Mouse (Mus musculus): ENCODE measurements at regions not wholly inside any gene's neighbourhood (a gene's known extent, or its start where the extent isn't known, plus 50 kb on each side); places are given as distances from the start of the nearest gene placed in this dataset.

DNA sequence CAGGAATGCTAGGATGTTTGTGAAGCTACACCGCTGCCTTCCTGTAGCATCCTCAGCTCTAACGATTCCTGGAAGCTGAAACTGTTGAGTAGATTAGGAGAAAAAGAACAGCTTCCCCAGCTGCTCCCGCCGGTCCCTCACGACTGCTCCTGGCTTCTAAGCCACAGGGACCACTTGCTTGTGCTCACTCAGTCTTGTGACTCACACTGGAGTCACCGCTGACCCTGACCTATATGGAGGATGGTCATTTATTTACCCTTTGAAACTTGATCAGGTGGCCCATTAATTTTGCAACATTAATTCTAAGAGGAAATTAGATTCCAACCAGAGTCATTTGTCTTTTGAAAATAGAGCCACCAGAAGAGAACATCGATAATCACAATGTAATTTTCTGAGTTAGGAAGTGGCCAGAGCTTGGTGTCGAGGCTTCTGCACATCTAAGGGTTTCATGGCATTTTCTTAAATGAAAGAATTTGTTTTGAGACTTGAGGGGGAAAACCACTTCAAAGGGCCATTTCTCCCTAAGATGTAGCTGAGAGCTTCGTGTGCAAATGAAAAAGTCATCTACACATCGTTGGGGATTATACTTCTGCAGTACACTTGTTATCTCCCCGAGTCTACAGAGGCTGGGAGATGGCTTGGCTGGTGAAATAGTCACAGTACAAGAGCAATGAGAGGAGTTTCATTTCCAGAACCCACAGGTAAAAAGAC is 153.8 kb upstream of the Runx1 start:
- no peak for ATAC-seq (replicated peaks; ENCODE audit: insufficient number of reproducible peaks, low FRiP score, low TSS enrichment, poor library complexity, severe bottlenecking)

DNA sequence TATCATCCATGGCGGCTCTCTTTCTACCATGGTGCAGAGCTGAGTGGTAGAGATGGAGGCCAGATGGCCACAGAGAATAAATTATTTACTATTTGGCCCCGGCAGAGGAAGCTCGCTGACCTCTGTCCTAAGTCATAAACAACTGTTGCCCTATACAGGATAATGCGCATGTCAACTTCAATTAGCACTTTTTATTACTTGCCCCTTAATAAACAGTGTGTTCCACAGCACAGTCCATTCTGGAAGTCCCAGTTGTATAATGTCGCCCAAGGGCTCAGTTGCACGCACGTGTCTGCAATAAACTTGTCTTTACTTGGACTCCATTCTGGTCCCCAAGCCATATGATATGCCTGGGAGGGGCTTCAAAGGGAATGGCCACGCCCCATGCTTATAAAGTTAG is 150.1 kb upstream of the Runx1 start:
- no peak for ATAC-seq (replicated peaks; ENCODE audit: insufficient number of reproducible peaks, low FRiP score, low TSS enrichment, poor library complexity, severe bottlenecking)

DNA sequence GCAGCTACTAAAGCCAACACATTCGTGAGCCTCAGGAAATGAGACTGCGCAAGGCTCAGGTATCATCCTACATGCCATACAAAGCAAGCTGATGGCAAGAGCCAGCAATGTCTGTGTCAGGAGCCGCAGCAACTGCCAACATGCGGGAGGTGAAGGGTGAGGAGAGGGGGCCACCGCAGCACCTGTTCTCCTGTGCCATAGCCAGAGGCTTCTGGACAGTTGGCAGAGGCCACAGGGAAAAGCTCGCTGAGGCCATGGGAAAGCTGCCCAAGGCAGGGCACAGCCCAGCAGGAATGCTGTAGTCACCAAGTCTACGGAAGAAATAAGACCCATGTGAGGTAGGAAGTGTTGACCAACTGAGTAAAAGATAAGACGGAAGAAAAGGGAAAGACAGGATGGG is 149.1 kb upstream of the Runx1 start:
- ATAC-seq (replicated peaks; ENCODE audit: insufficient number of reproducible peaks, low FRiP score, low TSS enrichment, poor library complexity, severe bottlenecking), result no peak

DNA sequence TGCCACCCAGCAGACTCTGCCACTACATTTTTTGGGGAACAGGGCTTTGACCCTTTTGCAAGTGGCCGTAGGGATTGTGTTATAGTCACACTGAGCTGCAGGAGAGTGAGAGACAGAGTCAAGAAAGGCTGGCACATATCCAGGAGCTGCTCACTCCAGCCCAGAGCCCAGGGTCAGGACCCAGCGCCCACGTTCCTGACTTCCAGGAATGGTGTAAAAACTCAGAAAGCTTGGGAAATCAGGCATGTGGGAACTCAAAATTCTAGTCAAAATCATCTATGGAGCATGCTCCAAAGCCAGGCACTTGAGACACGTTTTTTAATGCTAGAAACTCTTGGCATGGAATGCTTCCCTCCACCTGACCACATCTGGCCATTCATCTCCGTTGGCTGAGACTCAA is 146.7 kb upstream of the Runx1 start:
- no peak for ATAC-seq (replicated peaks; ENCODE audit: insufficient number of reproducible peaks, low FRiP score, low TSS enrichment, poor library complexity, severe bottlenecking)

DNA sequence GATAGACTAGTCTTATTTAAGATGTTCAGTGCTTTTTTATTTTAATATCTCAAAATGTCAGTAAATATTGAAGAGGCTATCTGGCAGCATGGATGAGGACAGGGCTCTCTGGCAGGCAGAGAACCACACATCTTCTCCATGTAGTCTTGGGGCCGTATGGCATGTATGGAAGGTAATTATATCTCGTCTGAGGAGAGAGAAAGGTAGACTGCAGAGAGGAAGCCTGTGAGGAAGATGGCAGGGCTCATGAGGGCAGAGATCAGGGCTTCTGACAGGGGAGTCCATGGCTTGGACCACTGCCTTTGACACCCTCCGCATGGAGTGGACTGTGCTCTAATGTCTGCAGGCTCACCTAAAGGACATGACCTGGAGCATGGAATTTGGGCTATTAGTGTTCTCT is 146.0 kb upstream of the Runx1 start:
- no peak for ATAC-seq (replicated peaks; ENCODE audit: insufficient number of reproducible peaks, low FRiP score, low TSS enrichment, poor library complexity, severe bottlenecking)

DNA sequence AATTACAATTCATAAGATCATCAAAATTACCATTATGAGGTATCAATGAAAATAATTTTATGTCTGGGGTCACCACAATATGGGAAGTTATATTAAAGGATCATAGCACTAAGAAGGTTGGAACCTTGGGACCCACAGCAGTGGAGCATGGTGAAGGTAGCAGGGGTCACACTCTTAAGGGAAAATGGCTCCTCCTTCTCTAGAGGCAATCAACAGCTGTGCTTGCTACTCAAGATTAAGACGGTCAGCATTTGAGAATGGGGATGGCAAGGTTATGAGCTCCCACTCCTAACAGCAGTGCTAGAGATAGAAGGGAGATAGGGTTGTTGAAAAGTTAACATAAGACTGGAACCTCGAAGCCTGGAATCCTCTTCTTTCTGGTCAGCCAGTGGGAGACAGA is 144.6 kb upstream of the Runx1 start:
- no peak for ATAC-seq (replicated peaks; ENCODE audit: insufficient number of reproducible peaks, low FRiP score, low TSS enrichment, poor library complexity, severe bottlenecking)

DNA sequence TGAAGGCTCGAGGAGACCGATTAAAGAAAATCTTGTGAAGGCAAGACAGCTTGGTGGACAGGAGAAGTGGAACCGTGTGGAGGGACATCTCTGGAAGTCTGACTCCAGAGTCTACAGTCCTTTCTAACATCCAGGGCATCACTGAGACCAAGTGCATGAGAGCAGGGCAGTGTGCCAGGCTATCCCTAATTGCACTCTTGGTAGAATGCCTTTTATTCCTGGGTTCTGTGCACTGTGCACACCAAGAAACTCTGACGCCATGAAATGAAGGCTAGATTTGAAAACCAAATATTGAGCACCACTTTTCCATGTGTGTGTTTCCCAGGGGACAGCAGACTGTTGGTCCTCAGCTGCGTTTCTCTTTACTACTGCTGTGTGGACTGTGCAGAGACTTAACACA is 143.1 kb upstream of the Runx1 start:
- no peak for ATAC-seq (replicated peaks; ENCODE audit: insufficient number of reproducible peaks, low FRiP score, low TSS enrichment, poor library complexity, severe bottlenecking)

DNA sequence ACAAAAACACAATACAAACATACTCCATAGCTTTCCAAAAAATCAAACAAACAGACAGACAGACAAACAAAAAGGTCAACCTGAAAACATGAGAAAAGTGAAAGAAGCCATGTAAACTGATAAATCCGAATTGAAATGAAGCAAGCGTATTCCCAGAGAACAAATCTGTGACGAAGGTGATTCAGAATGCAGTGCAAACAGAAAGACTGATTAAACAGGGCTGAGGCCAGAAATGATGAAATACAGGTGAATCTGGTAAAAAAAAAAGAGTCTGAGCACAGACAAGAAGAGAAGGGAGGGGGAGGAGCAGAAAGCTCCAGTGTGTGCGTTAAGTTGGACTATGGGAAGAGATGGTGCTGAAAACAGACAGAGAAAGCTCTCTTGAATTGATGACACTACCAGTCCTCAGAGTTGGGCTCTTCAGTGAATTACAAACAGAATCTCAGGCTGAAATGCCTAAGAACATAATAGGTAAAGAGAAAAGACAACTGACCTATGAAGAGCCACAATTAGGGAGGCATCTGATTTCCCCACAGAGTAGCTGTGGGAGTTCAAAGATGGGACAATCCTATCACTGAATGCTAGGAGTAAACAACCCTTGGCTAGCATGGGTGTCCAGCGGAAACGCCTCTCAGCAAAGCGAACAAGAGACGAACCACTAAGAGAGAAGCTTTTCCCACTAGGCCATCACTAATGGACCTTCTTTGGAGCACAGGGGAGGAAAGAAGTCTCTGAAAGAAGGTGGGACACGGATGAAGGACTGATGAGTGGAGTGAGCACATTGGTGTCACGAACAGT is 140.3 kb upstream of the Runx1 start:
- no peak for ATAC-seq (replicated peaks; ENCODE audit: insufficient number of reproducible peaks, low FRiP score, low TSS enrichment, poor library complexity, severe bottlenecking)

DNA sequence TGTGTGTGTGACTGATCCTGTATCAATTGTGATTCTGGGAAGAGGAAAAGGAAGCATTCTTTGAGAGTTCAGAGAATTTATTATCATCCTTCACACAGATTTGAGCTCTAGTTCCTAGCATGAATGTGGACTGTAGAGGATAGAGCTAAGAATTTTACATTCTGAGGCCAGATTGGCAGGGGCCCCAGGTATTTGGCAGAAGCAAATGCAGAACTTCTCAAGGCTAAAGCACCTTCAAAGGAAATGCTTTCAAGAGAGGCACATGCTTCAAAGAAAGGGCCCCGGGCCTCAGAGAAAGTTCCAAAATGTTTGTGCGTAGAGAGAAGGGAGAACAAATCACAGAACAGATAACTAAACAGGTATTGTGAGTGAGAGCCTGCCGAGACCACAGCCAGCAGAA is 139.7 kb upstream of the Runx1 start:
- no peak for ATAC-seq (replicated peaks; ENCODE audit: insufficient number of reproducible peaks, low FRiP score, low TSS enrichment, poor library complexity, severe bottlenecking)

DNA sequence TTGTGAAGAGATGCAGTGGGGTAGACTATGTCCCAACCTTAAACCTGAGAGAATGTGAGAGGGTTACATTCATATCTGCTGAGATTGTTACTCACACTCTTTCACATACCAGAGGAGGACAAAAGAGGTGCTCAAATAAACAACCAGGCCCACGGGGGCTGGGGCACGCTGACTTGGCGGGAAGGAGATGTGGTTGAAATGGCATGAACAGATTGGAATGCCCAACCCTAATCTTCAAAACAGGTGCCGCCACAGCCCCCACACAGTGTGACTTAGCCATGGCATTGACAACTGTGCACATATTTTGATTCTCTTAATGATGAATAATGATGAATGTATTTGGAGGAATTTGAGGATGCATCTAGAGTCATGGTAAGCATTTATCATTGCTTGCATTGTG is 137.6 kb upstream of the Runx1 start:
- no peak for ATAC-seq (replicated peaks; ENCODE audit: insufficient number of reproducible peaks, low FRiP score, low TSS enrichment, poor library complexity, severe bottlenecking)

DNA sequence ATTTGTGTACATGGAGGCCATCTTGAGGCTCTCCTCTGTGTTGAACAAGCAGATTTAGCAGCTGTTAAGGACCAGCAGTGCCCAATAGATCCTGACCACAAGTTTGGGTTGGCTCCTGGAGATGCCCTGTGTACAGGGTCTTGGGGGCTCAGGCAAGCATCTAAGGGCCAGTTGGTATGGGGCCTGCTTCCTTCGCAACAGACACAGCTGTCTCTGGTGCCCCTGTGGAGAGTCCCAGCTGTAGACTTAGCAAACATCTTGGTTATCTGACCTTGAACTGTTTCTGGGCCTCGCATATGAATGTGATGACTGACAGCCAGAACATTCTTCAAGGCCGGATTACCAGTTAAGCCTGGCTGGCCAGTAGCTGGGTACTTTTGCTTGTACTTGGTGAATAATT is 135.4 kb upstream of the Runx1 start:
- no peak for ATAC-seq (replicated peaks; ENCODE audit: insufficient number of reproducible peaks, low FRiP score, low TSS enrichment, poor library complexity, severe bottlenecking)

DNA sequence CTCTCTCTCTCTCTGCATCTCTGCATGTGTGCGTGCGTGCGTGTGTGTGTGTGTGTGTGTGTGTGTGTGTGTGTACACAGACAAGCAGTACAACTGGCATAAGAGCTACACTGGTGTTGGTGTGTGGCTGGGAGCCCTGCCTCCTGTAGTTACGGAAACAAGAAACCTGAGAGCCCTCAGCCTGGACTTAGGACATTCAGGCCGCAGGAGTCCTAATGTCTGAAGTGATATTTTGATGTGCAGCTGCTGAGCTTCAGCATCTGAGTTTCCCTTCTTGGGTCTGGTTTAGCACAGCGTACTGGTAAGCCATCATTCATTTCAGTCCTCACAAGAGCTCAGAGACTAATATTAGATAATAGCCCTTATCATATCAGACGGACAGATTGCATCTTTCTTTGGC is 134.8 kb upstream of the Runx1 start:
- no peak for ATAC-seq (replicated peaks; ENCODE audit: insufficient number of reproducible peaks, low FRiP score, low TSS enrichment, poor library complexity, severe bottlenecking)

DNA sequence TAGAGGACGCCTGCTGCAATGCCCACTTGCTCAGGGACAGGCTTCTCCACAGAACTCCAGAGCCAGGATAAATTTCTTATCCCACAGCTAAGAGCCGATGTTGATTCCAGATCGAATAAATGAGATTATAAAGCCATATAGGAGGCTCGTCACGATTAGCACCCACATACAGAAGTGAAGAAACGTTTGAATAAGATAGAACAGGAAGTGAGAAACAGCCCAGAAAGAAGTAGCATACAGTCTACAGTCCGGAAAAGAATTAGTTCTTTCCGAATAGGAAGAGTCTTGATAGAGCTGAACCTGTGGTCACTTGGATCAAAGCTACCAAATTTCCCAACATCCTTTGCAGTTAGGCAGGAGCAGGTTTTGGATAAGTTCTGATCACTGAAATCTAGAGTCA is 133.0 kb upstream of the Runx1 start:
- ATAC-seq (replicated peaks; ENCODE audit: insufficient number of reproducible peaks, low FRiP score, low TSS enrichment, poor library complexity, severe bottlenecking), result no peak

DNA sequence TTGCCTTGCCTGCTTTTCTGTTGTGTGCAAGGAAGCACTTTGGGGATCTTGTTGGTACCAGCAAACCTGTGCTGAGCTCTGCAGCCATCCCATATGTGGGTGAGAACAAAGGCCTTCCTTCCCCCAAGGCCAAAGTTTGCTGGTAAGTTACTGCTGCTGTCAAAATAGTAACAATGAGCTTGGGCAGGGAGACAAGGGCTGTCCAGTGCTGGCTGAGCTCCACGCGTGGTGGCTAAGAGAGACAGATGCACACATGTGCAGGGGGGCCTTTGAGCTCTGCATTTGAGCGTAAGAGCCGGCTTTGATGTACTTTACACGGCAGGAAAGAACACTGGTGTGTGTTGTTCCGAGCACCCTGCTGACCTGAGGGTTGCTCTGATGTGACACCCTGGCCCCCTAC is 132.2 kb upstream of the Runx1 start:
- ATAC-seq (replicated peaks; ENCODE audit: insufficient number of reproducible peaks, low FRiP score, low TSS enrichment, poor library complexity, severe bottlenecking), result no peak

DNA sequence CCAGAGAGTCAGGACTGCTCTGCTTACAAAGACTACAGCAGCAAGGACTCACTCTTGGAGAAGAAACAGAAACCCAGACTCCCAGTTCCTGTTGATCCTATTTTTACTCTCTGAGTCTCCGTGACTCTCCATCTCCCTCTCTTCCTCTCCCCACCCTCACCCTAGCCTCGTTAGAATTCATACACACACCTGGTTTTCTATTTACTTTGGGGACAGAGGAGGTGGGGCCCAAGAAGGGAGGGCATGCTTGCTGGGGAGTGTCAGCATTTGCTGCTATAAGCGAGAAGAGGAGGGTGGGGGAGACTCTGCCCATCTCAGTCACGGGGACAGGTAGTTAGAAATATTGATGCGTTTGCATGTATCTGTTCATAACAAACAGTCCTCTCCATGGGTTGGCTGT is 129.6 kb upstream of the Runx1 start:
- ATAC-seq (replicated peaks; ENCODE audit: insufficient number of reproducible peaks, low FRiP score, low TSS enrichment, poor library complexity, severe bottlenecking), result no peak

DNA sequence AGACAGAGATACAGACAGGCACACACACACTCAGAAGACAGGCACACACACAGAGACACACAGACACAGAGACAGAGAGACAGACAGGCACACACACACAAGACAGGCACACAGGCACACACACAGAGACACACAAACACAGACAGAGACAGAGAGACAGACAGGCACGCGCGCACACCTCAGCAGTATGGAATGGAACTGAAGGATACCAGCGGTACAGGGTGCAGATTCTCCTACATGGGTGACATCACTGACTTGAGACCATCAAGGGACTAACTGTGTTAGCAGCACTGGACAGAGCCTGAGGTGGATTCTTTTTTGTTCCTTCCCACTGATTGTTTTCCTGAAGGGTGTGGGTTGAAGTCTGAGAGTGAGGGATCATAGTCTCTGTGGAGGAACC is 129.1 kb upstream of the Runx1 start:
- no peak for ATAC-seq (replicated peaks; ENCODE audit: insufficient number of reproducible peaks, low FRiP score, low TSS enrichment, poor library complexity, severe bottlenecking)

DNA sequence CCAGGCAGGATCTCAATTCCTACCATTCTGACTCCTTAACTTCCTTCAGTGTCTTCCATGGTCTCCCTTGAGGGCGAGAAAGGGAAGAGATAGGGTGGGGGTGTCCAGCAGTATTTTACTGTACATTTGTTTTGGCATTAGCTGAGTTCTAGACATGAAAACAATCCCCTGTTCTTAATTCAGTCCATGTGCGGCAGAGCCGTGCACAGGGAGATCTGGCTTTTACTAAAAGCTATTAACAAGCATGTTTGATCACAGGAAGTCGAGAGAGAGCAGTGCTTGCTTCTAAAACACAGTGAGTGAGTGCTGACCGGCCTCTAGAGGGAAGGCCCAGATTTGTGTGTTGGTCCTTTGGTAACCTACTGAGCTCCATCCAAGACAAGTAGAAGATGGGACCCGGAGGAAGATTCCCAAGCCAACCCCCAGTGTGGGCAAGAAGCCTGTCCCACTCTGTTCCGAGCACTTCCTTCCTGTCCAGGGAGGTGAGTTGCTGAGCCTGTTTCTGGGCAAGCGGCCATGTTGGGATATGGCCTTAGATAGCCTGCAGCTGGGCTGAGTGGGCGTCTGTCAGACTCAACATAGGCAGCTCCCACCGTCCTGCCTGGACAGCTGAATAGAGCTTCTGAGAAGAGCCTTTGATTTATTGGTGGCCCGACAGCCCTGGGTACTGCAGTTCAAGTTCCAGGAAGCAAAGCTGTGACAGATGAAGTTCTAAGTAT is 128.1 kb upstream of the Runx1 start:
- no peak for ATAC-seq (replicated peaks; ENCODE audit: insufficient number of reproducible peaks, low FRiP score, low TSS enrichment, poor library complexity, severe bottlenecking)

DNA sequence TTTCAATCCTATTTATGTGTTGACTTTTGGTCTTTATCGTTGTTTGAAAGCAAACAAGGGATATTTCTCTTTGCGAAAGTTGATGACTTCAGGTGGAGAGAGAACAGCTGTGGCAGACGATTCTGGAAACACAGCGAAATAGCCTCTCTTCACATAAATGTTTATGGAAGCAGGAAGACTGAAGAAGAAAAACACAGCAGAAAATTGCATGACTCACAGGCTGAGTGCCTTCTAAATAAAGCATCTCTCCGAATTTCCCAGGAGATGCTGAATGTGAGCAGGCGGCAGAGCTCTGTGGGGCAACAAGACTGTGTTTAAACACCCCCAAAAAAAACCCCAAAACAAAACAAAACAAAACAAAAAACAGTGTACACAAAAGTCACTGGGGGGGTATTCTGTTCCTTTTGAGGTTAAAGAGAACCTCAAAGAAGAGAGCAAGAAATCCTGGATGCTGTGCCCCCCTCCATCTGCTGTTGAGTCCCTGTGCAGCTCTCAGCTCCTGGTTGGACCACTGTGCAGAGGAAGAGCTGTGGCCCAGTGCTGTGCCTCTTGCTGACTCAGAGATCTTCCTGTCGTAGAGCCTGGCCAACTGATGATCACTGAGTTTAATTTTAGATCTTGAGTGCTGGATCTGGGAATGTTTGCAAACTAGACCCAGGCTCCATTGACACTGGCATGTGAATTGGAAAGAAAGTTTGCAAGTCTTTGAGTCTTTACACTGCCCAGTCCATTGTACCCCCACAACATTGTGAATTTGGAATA is 126.6 kb upstream of the Runx1 start:
- no peak for ATAC-seq (replicated peaks; ENCODE audit: insufficient number of reproducible peaks, low FRiP score, low TSS enrichment, poor library complexity, severe bottlenecking)

DNA sequence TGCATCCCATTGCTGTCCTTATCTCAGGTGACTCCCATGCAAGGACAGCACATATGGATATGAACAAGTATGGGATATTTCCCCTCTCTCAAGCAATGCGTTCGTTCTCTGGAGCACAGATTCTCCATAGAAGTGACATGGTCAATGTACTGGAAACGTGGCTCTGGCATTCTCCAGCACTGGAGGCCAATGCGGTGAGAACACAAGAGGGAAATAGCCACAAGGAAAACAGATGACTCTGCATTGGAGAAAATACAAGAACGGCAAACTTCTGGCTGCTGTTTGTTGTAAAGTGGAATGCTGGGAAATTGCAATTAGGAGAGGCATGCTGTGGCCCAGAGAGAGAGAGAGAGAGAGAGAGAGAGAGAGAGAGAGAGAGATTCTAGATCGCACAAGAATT is 125.6 kb upstream of the Runx1 start:
- ATAC-seq (replicated peaks; ENCODE audit: insufficient number of reproducible peaks, low FRiP score, low TSS enrichment, poor library complexity, severe bottlenecking), result no peak
